Mouse (Mus musculus) layer of hippocampus, postnatal 10 days (tissue): ENCODE results near the gene Zscan25. TPM values are rescaled to one million over a fixed set of nuclear protein-coding genes. Genes with fewer than 3 reads are reported as not detected.

Experiments used
- total RNA-seq, 2 experiments: library from RNA; stranded (reverse); gene quantifications; 2 replicates each; pipeline ENCODE4 v1.2.3; 2021

The Zscan25 gene
- total RNA-seq, 2 experiments from 2014 or later = 14.7 to 17.5 TPM

Other genes with a start within 250 kb of the Zscan25 start
- gene Gm4871, start 247.7 kb upstream of the Zscan25 start, total RNA-seq = not detected
- not detected for gene 1700018F24Rik, start 237.5 kb upstream of the Zscan25 start, total RNA-seq
- gene Arpc1a, start 196.7 kb upstream of the Zscan25 start, total RNA-seq = 100 to 1,000 TPM; 199 to 202 TPM
- not detected for gene Kpna7, start 196.5 kb upstream of the Zscan25 start, total RNA-seq
- 10 to 100 TPM; 25.5 to 39.0 TPM for gene Arpc1b, start 166.3 kb upstream of the Zscan25 start, total RNA-seq
- gene Pdap1, start 140.3 kb upstream of the Zscan25 start, total RNA-seq = 100 to 1,000 TPM; 139 to 140 TPM
- gene Bud31, start 140.1 kb upstream of the Zscan25 start, total RNA-seq = 10 to 100 TPM; 80.5 to 85.9 TPM
- gene Ptcd1, start 113.4 kb upstream of the Zscan25 start, total RNA-seq = 10 to 100 TPM; 13.7 to 15.0 TPM
- gene Cpsf4, start 113.3 kb upstream of the Zscan25 start, total RNA-seq = 10 to 100 TPM; 29.7 to 30.5 TPM
- 100 to 1,000 TPM; 318 to 327 TPM for gene Atp5j2, start 88.4 kb upstream of the Zscan25 start, total RNA-seq
- gene Zkscan14, start 78.6 kb upstream of the Zscan25 start, total RNA-seq = 1 to 10 TPM; 9.4 to 9.9 TPM
- 10 to 100 TPM; 14.3 to 14.8 TPM for gene Zkscan5, start 75.9 kb upstream of the Zscan25 start, total RNA-seq
- 10 to 100 TPM; 24.5 to 25.4 TPM for gene Zfp655, start 48.8 kb upstream of the Zscan25 start, total RNA-seq
- under 1 TPM in 1 of 2 experiments, not detected in 1; 0.29 TPM for gene Cyp3a57, start 64.8 kb downstream of the Zscan25 start, total RNA-seq
- not detected for gene Cyp3a16, start 189.2 kb downstream of the Zscan25 start, total RNA-seq